15 mouse cellular contexts compared by ENCODE assay signal in genomic region chr13:110158588-110159519, GRCm38 (mm10).
A peak's percentile ranks its signal among the peaks of the same experiment; 100 is the strongest.
DNase-seq lines count a peak whose midpoint lies in the region; ATAC-seq and TF ChIP-seq lines count a peak whose summit lies in the region.
"Had no signal": no experiment of that assay in that cellular context is flagged by ENCODE, and none has a peak within 500 bp of the region (broad histone marks: within the 10 kb centered on the region; RNA-seq: fewer than 3 reads in every experiment).

No protein-coding gene starts in this region.

- H3K36me3 ChIP-seq in embryonic facial prominence, embryonic 14.5 days (ENCODE audit: control insufficient read depth, insufficient read depth, low read length) = no peaks in the 10 kb centered on the region
- no peaks in the 10 kb centered on the region for H3K36me3 ChIP-seq in embryonic facial prominence, embryonic 10.5 days (replicated peaks)
- H3K36me3 ChIP-seq in lung, postnatal 0 days (ENCODE audit: insufficient read depth, low read length) = no peaks in the 10 kb centered on the region
- no peaks in the 10 kb centered on the region for H3K36me3 ChIP-seq in hindbrain, postnatal 0 days (ENCODE audit: insufficient read depth, low read length)
- H3K36me3 ChIP-seq in midbrain, embryonic 15.5 days (replicated peaks) = no peaks in the 10 kb centered on the region
- H3K36me3 ChIP-seq: embryonic facial prominence, embryonic 12.5 days; limb, embryonic 12.5 days had no signal

- H3K27ac ChIP-seq in embryonic facial prominence, embryonic 14.5 days (replicated peaks; ENCODE audit: low read depth, low read length) = no peak overlapping the region
- H3K27ac ChIP-seq in embryonic facial prominence, embryonic 10.5 days (replicated peaks) = no peak overlapping the region
- H3K27ac ChIP-seq in lung, postnatal 0 days (ENCODE audit: low read length) = no peak overlapping the region
- 0 out of 2 replicates have a peak overlapping the region, but pooled peaks have one; percentile 11 for H3K27ac ChIP-seq in hindbrain, postnatal 0 days
- H3K27ac ChIP-seq in midbrain, embryonic 15.5 days = peak overlapping the region; percentile 79
- no peak overlapping the region for H3K27ac ChIP-seq in cerebellum, adult 2 months (ENCODE audit: insufficient read depth, low read length)
- H3K27ac ChIP-seq: embryonic facial prominence, embryonic 12.5 days; limb, embryonic 12.5 days had no signal

- peak; percentile 75 for DNase-seq in embryonic facial prominence, embryonic 14.5 days (ENCODE audit: low spot score)
- no peak for DNase-seq in embryonic facial prominence, embryonic 10.5 days (ENCODE audit: low spot score)
- peak; percentile 58 for DNase-seq in lung, postnatal 0 days (ENCODE audit: low spot score)
- DNase-seq in lung, adult 18-20 months = no peak
- no peak for DNase-seq in hindbrain, postnatal 0 days (ENCODE audit: low spot score)
- no peak for DNase-seq in urinary bladder, adult 18-20 months (ENCODE audit: low spot score in 2 of 2)
- no peak for DNase-seq in cerebellum, adult 2 months
- DNase-seq: cerebellum, postnatal 25 days; heart, adult 11 months; retina, postnatal 1 day; spleen, adult 18-20 months had no signal

- no peaks in the 10 kb centered on the region for H3K27me3 ChIP-seq in embryonic facial prominence, embryonic 14.5 days (replicated peaks; ENCODE audit: control insufficient read depth, insufficient read depth, low read length)
- H3K27me3 ChIP-seq in embryonic facial prominence, embryonic 10.5 days (replicated peaks; ENCODE audit: low read depth, poor library complexity, severe bottlenecking) = no peaks in the 10 kb centered on the region
- H3K27me3 ChIP-seq in lung, postnatal 0 days (replicated peaks; ENCODE audit: insufficient read depth, low read length) = no peaks in the 10 kb centered on the region
- H3K27me3 ChIP-seq in hindbrain, postnatal 0 days (ENCODE audit: insufficient read depth, low read length) = no peaks in the 10 kb centered on the region
- H3K27me3 ChIP-seq in midbrain, embryonic 15.5 days (replicated peaks) = no peaks in the 10 kb centered on the region
- no peaks in the 10 kb centered on the region for H3K27me3 ChIP-seq in cerebellum, adult 2 months (ENCODE audit: control insufficient read depth, insufficient read depth, low read length)
- H3K27me3 ChIP-seq: embryonic facial prominence, embryonic 12.5 days had no signal

- H3K4me1 ChIP-seq in embryonic facial prominence, embryonic 14.5 days (ENCODE audit: control insufficient read depth, insufficient read depth, low read length) = no peaks in the 10 kb centered on the region
- no peaks in the 10 kb centered on the region for H3K4me1 ChIP-seq in embryonic facial prominence, embryonic 10.5 days
- H3K4me1 ChIP-seq in lung, postnatal 0 days (ENCODE audit: insufficient read depth, low read depth, low read length) = no peaks in the 10 kb centered on the region
- H3K4me1 ChIP-seq in hindbrain, postnatal 0 days (ENCODE audit: insufficient read depth, low read length) = no peaks in the 10 kb centered on the region
- peaks cover 23% of the 10 kb centered on the region for H3K4me1 ChIP-seq in midbrain, embryonic 15.5 days
- H3K4me1 ChIP-seq in cerebellum, adult 2 months (ENCODE audit: control insufficient read depth, insufficient read depth, low read length) = no peaks in the 10 kb centered on the region
- H3K4me1 ChIP-seq: embryonic facial prominence, embryonic 12.5 days had no signal

- WGBS in embryonic facial prominence, embryonic 14.5 days = 71% methylated on average over 7 of the region's 7 CpGs
- 79% methylated on average over 7 of the region's 7 CpGs for WGBS in embryonic facial prominence, embryonic 10.5 days
- WGBS in lung, postnatal 0 days = 63% methylated on average over 7 of the region's 7 CpGs
- 41% methylated on average over 7 of the region's 7 CpGs for WGBS in hindbrain, postnatal 0 days
- 35% methylated on average over 7 of the region's 7 CpGs for WGBS in midbrain, embryonic 15.5 days
- 76% methylated on average over 7 of the region's 7 CpGs for WGBS in cerebellum, adult 2 months

- H3K9me3 ChIP-seq in embryonic facial prominence, embryonic 14.5 days (ENCODE audit: control insufficient read depth, low read length) = no peaks in the 10 kb centered on the region
- no peaks in the 10 kb centered on the region for H3K9me3 ChIP-seq in embryonic facial prominence, embryonic 10.5 days
- H3K9me3 ChIP-seq in lung, postnatal 0 days (ENCODE audit: low read length) = no peaks in the 10 kb centered on the region
- H3K9me3 ChIP-seq in hindbrain, postnatal 0 days (ENCODE audit: low read length) = no peaks in the 10 kb centered on the region
- no peaks in the 10 kb centered on the region for H3K9me3 ChIP-seq in midbrain, embryonic 15.5 days
- H3K9me3 ChIP-seq: embryonic facial prominence, embryonic 12.5 days; limb, embryonic 12.5 days had no signal

- H3K4me2 ChIP-seq in embryonic facial prominence, embryonic 14.5 days (ENCODE audit: low read depth, low read length) = no peak overlapping the region
- H3K4me2 ChIP-seq in lung, postnatal 0 days (replicated peaks; ENCODE audit: low read depth, low read length) = no peak overlapping the region
- H3K4me2 ChIP-seq in hindbrain, postnatal 0 days (ENCODE audit: low read depth, low read length) = no peak overlapping the region
- H3K4me2 ChIP-seq in midbrain, embryonic 15.5 days = no peak overlapping the region
- H3K4me2 ChIP-seq: embryonic facial prominence, embryonic 12.5 days; limb, embryonic 12.5 days had no signal

- ATAC-seq in embryonic facial prominence, embryonic 14.5 days (ENCODE audit: low read depth) = no peak
- peak; percentile 56 for ATAC-seq in lung, postnatal 0 days
- no peak for ATAC-seq in hindbrain, postnatal 0 days
- ATAC-seq in midbrain, embryonic 15.5 days (replicated peaks) = peak; percentile 59
- ATAC-seq: Patski had no signal

- no peak for TF ChIP-seq POLR2A in cerebellum, adult 2 months (IDR thresholded peaks at IDR 0.05; ENCODE audit: borderline replicate concordance, insufficient read depth, low read length)

- no peak for TF ChIP-seq EP300 in lung, postnatal 0 days (IDR thresholded peaks at IDR 0.05)

- no peak overlapping the region for H3K9ac ChIP-seq in embryonic facial prominence, embryonic 14.5 days (ENCODE audit: low read depth, low read length)
- no peak overlapping the region for H3K9ac ChIP-seq in lung, postnatal 0 days (replicated peaks; ENCODE audit: low read depth)
- H3K9ac ChIP-seq in hindbrain, postnatal 0 days (replicated peaks; ENCODE audit: low read length) = no peak overlapping the region
- no peak overlapping the region for H3K9ac ChIP-seq in midbrain, embryonic 15.5 days
- H3K9ac ChIP-seq: embryonic facial prominence, embryonic 12.5 days; limb, embryonic 12.5 days had no signal

- H3K4me3 ChIP-seq in embryonic facial prominence, embryonic 14.5 days (ENCODE audit: low read depth, low read length) = no peak overlapping the region
- no peak overlapping the region for H3K4me3 ChIP-seq in embryonic facial prominence, embryonic 10.5 days
- H3K4me3 ChIP-seq in lung, postnatal 0 days (ENCODE audit: low read depth, low read length) = no peak overlapping the region
- H3K4me3 ChIP-seq in hindbrain, postnatal 0 days (ENCODE audit: low read length) = no peak overlapping the region
- H3K4me3 ChIP-seq in midbrain, embryonic 15.5 days = no peak overlapping the region
- no peak overlapping the region for H3K4me3 ChIP-seq in cerebellum, adult 2 months (replicated peaks; ENCODE audit: insufficient read depth, low read depth, low read length)
- H3K4me3 ChIP-seq: embryonic facial prominence, embryonic 12.5 days; limb, embryonic 12.5 days had no signal

- TF ChIP-seq CTCF in lung, postnatal 0 days (IDR thresholded peaks at IDR 0.05) = no peak
- TF ChIP-seq CTCF in hindbrain, postnatal 0 days (IDR thresholded peaks at IDR 0.05; ENCODE audit: low read depth) = no peak
- no peak for TF ChIP-seq CTCF in cerebellum, adult 2 months (IDR thresholded peaks at IDR 0.05; ENCODE audit: borderline replicate concordance, insufficient read depth, low read depth, low read length)

Comparison
In these comparisons a context has a peak if more than half of its experiments do, and no peak if none do; other contexts are left out.
1. DNase-seq: peak in embryonic facial prominence, embryonic 14.5 days (single experiment) and lung, postnatal 0 days (single experiment); none in embryonic facial prominence, embryonic 10.5 days (single experiment), lung, adult 18-20 months (0 of 2), hindbrain, postnatal 0 days (single experiment), urinary bladder, adult 18-20 months (0 of 2) and cerebellum, adult 2 months (0 of 2).
2. ATAC-seq: peak in lung, postnatal 0 days (single experiment) and midbrain, embryonic 15.5 days (single experiment); none in embryonic facial prominence, embryonic 14.5 days (single experiment) and hindbrain, postnatal 0 days (single experiment).
3. H3K27ac ChIP-seq: peak in hindbrain, postnatal 0 days (single experiment) and midbrain, embryonic 15.5 days (single experiment); none in embryonic facial prominence, embryonic 14.5 days (single experiment), embryonic facial prominence, embryonic 10.5 days (single experiment), lung, postnatal 0 days (single experiment) and cerebellum, adult 2 months (single experiment).